Mouse (Mus musculus): ENCODE data around the gene Agap2.

DNA sequence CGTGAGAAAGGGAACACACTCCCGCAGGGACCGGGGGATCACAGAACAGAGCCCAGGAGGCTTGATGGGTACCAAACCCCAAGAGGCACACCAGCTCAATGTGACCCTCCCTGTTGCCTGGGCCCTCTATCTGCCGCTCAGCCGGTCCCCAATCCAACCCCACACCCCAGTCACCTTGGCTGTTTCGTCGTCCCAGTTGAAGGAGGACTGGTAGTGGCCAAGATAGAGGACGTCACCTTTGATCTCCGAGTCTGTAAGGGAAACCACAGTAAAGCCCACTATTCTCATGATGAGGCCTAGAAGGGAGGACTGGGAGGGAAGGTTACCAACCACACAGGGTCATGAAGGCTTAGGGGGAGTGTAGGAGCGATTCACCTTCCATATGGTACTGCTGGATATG is 44.1 kb downstream of the Agap2 start:
- TF ChIP-seq CTCF (IDR thresholded peaks at IDR 0.05; ENCODE audit: low read depth) (no peak), EP300 (optimal IDR thresholded peaks at IDR 0.05) (no peak)

Measured in stomach, postnatal 0 days (tissue).